Mouse (Mus musculus): ENCODE measurements around the gene Hdgfl3. TPM values are rescaled to one million over a fixed set of nuclear protein-coding genes. Genes with fewer than 3 reads are reported as not detected.

Hdgfl3 gene
- total RNA-seq, 2 experiments from 2014 or later: 62.1 to 64.3 TPM

- Histone ChIP-seq H3K27ac (peak overlapping the region; percentile 74; the same call in 1 of the 2 replicates), H3K4me3 (peak overlapping the region; percentile 67; the same call in 1 of the 2 replicates)
- no peak for DNase-seq (ENCODE audit: low spot score in 2 of 2)
- TF ChIP-seq CTCF (conservative IDR thresholded peaks at IDR 0.05): no peak
These were observed 74.2 kb downstream of the Hdgfl3 start for GRCm38 (mm10) chr7:81860071-81860470.

- H3K27ac ChIP-seq: peak within 1 kb of the TSS; percentile 74
- DNase-seq (ENCODE audit: low spot score in 2 of 2): no peak
- TF ChIP-seq CTCF (conservative IDR thresholded peaks at IDR 0.05): no peak
- peak within 1 kb of the TSS; percentile 67 for H3K4me3 ChIP-seq
These were observed 75.1 kb downstream of the Hdgfl3 start, which contains the start of gene Tm6sf1 for GRCm38 (mm10) chr7:81858968-81859721. Gene Tm6sf1, plus strand, starts transcription at chr7:81859001.

- no peak for DNase-seq (ENCODE audit: low spot score in 2 of 2)
- TF ChIP-seq CTCF (conservative IDR thresholded peaks at IDR 0.05): no peak
- no peak overlapping the region; the same call in 1 of the 2 replicates for H3K27ac ChIP-seq
- no peak overlapping the region for H3K4me3 ChIP-seq
These were observed 76.0 kb downstream of the Hdgfl3 start for GRCm38 (mm10) chr7:81858236-81858635.

- TF ChIP-seq CTCF (conservative IDR thresholded peaks at IDR 0.05): no peak
- no peak for DNase-seq (ENCODE audit: low spot score in 2 of 2)
- H3K4me3 ChIP-seq: no peak overlapping the region
- H3K27ac ChIP-seq: no peak overlapping the region
These were observed 78.1 kb downstream of the Hdgfl3 start for GRCm38 (mm10) chr7:81856221-81856620.

- H3K27ac ChIP-seq: no peak within 1 kb of the TSS
- no peak for TF ChIP-seq CTCF (conservative IDR thresholded peaks at IDR 0.05)
- DNase-seq (ENCODE audit: low spot score in 2 of 2): no peak
- no peak within 1 kb of the TSS for H3K4me3 ChIP-seq
These were observed 78.6 kb downstream of the Hdgfl3 start, which contains the start of gene Gm10160 for GRCm38 (mm10) chr7:81855694-81856093. Gene Gm10160, minus strand, starts transcription at chr7:81855794.

- DNase-seq (ENCODE audit: low spot score in 2 of 2): no peak
- TF ChIP-seq CTCF (conservative IDR thresholded peaks at IDR 0.05): no peak
- Histone ChIP-seq H3K4me3 (no peak overlapping the region), H3K27ac (no peak overlapping the region)
These were observed 79.5 kb downstream of the Hdgfl3 start for GRCm38 (mm10) chr7:81854568-81855307.

GRCm38 (mm10) chr7:81851706-81852105 lies 82.6 kb downstream of the Hdgfl3 start:
- Histone ChIP-seq H3K27ac (no peak overlapping the region), H3K4me3 (no peak overlapping the region)
- DNase-seq (ENCODE audit: low spot score in 2 of 2): no peak
- TF ChIP-seq CTCF (conservative IDR thresholded peaks at IDR 0.05): no peak

- TF ChIP-seq CTCF (conservative IDR thresholded peaks at IDR 0.05): no peak
- Histone ChIP-seq H3K27ac (no peak overlapping the region), H3K4me3 (no peak overlapping the region)
- no peak for DNase-seq (ENCODE audit: low spot score in 2 of 2)
These were observed 84.1 kb downstream of the Hdgfl3 start for GRCm38 (mm10) chr7:81850171-81850570.

- Histone ChIP-seq H3K4me3 (no peak overlapping the region), H3K27ac (no peak overlapping the region)
- DNase-seq (ENCODE audit: low spot score in 2 of 2): no peak
- TF ChIP-seq CTCF (conservative IDR thresholded peaks at IDR 0.05): no peak
These were observed 84.6 kb downstream of the Hdgfl3 start for GRCm38 (mm10) chr7:81849633-81850032.

- no peak for DNase-seq (ENCODE audit: low spot score in 2 of 2)
- no peak for TF ChIP-seq CTCF (conservative IDR thresholded peaks at IDR 0.05)
These were observed 85.1 kb downstream of the Hdgfl3 start for GRCm38 (mm10) chr7:81849214-81849613.

GRCm38 (mm10) chr7:81847777-81848176 lies 86.5 kb downstream of the Hdgfl3 start:
- TF ChIP-seq CTCF (conservative IDR thresholded peaks at IDR 0.05): no peak
- DNase-seq (ENCODE audit: low spot score in 2 of 2): no peak

More at GRCm38 (mm10) chr7:81849214-81849613, 85.1 kb downstream of the Hdgfl3 start:
- H3K27ac ChIP-seq: no peak overlapping the region
- H3K4me3 ChIP-seq: no peak overlapping the region

GRCm38 (mm10) chr7:81847010-81847409 lies 87.3 kb downstream of the Hdgfl3 start:
- TF ChIP-seq CTCF (conservative IDR thresholded peaks at IDR 0.05): no peak
- Histone ChIP-seq H3K4me3 (no peak overlapping the region), H3K27ac (no peak overlapping the region)
- no peak for DNase-seq (ENCODE audit: low spot score in 2 of 2)

More at GRCm38 (mm10) chr7:81847777-81848176, 86.5 kb downstream of the Hdgfl3 start:
- Histone ChIP-seq H3K4me3 (no peak overlapping the region), H3K27ac (no peak overlapping the region)

- no peak for DNase-seq (ENCODE audit: low spot score in 2 of 2)
- Histone ChIP-seq H3K27ac (no peak overlapping the region), H3K4me3 (no peak overlapping the region)
- no peak for TF ChIP-seq CTCF (conservative IDR thresholded peaks at IDR 0.05)
These were observed 88.3 kb downstream of the Hdgfl3 start for GRCm38 (mm10) chr7:81846008-81846407.

Data from layer of hippocampus, adult 2 months (tissue).